Mouse (Mus musculus): ENCODE data around the gene Aagab. TPM values are rescaled to one million over a fixed set of nuclear protein-coding genes. Genes with fewer than 3 reads are reported as not detected.

Gene Aagab
- total RNA-seq, 2 experiments from 2014 or later: 52.8 to 54.2 TPM

DNA sequence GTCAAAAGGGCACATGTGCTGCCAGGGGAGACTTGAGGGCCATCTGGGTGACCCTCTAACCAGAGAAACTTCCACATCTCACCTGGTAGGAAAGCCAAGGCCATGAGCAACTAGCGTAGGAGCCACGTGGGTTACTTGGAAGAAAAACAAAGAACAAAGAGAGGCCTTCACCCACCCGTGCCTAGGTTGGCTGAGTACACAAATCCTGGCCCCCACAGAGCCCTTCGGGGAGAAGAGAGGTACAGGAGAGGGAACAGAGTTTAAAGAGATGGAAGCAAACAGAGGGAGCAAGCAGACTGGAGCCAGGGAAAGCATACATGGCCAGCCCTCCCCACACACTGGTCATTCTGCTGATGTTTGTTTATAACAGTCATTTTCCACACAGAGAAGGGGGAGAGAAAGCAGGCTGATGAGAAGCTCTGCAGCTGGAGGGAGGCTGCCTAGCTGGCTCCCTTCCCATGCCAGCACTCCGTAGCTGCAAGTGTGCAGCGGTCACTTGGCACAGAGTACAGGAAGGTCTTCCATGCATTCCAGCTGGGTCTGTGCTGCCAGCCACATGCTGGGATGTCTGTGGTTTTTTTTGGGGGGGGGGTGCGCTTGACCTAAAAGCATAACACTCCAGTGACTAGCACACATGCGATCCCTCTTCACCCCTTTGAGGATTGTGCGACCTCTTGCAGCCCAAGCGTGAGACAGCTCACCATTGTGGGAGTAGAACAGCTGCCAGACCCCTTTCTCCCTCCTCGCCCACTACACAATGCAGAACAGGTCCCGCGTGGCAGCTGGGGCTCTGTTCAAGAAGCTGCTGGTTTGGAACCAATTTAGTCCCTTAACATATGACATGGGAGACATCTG, 62.6 kb downstream of the Aagab start:
- no peak overlapping the region for H3K27ac ChIP-seq
- no peak for TF ChIP-seq CTCF (IDR thresholded peaks at IDR 0.05)
- no peak for DNase-seq (ENCODE audit: extremely low spot score in 1 of 2, low spot score in 2 of 2)
- intact Hi-C loops (cut with DNase I): no loop called here
- H3K4me3 ChIP-seq: no peak overlapping the region

DNA sequence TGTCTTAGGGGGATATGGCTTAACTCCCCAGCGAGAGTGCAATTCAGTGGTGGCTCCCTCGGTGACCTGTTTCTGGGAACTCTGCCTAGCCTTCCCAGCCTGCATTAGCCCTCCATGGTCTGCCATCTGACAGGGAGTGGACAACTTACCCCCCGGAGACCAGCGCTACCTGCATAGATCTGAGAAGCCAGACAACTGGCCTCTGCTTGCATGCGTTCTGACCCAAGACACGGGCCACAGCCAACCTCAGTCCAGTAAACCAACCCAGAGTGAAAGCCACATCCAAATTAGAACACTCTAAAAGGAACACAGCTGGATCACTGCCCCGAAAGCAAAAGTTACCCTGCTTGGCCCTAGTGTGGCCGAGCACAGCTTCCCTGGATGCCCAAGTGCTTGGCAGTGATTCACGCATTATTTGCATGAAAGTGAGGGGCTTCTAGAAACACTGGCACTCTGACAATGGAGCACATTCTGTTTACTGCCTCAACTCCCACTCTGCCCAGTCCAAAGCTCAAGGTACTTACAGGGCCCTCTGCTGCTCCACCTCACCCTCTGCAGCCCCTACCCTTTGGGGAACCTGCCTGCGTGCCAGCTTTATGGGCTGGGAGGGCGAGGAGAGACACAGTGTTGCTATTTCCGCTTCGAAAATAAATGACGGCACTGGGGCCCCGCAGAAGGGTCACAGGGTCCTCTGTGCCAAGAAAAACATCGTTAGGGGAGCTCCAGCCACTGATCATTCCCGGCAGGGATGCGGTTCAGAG, 64.3 kb downstream of the Aagab start:
- Histone ChIP-seq H3K4me3 (no peak overlapping the region), H3K27ac (no peak overlapping the region)
- TF ChIP-seq CTCF (IDR thresholded peaks at IDR 0.05): no peak
- intact Hi-C loops (cut with DNase I): no loop called here
- no peak for DNase-seq (ENCODE audit: extremely low spot score in 1 of 2, low spot score in 2 of 2)

GRCm38 (mm10) chr9:63667373-63667724, 64.9 kb downstream of the Aagab start:
- no peak for TF ChIP-seq CTCF (IDR thresholded peaks at IDR 0.05)
- no peak for DNase-seq (ENCODE audit: extremely low spot score in 1 of 2, low spot score in 2 of 2)
- H3K27ac ChIP-seq: no peak overlapping the region
- no peak overlapping the region for H3K4me3 ChIP-seq
- intact Hi-C loops (cut with DNase I): no loop called here

- no peak for TF ChIP-seq CTCF (IDR thresholded peaks at IDR 0.05)
- no peak for DNase-seq (ENCODE audit: extremely low spot score in 1 of 2, low spot score in 2 of 2)
- Histone ChIP-seq H3K27ac (no peak overlapping the region), H3K4me3 (no peak overlapping the region)
- intact Hi-C loops (cut with DNase I): no loop called here
Observed at GRCm38 (mm10) chr9:63668621-63669020, 66.2 kb downstream of the Aagab start.

DNA sequence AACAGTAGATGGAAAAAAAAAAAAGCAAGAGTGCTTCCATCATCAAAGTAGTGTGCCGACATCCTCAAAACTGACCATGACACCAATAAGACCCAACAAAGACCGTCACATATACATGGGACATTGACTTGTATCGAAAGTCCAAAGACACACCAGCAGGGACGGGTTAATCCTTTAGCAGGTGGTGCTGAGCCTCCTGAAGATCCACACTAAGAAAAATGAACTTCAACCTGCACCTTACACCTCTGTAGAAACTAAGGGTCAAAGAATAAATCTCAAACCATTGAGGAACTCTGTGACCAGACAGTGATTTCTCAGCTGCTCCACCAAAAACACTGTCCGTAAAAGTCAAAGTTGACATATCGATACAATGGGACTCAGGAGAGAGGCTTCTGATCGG, 67.4 kb downstream of the Aagab start:
- TF ChIP-seq CTCF (IDR thresholded peaks at IDR 0.05): no peak
- no peak for DNase-seq (ENCODE audit: extremely low spot score in 1 of 2, low spot score in 2 of 2)
- no peak overlapping the region for H3K27ac ChIP-seq
- H3K4me3 ChIP-seq: no peak overlapping the region
- intact Hi-C loops (cut with DNase I): no loop called here

DNA sequence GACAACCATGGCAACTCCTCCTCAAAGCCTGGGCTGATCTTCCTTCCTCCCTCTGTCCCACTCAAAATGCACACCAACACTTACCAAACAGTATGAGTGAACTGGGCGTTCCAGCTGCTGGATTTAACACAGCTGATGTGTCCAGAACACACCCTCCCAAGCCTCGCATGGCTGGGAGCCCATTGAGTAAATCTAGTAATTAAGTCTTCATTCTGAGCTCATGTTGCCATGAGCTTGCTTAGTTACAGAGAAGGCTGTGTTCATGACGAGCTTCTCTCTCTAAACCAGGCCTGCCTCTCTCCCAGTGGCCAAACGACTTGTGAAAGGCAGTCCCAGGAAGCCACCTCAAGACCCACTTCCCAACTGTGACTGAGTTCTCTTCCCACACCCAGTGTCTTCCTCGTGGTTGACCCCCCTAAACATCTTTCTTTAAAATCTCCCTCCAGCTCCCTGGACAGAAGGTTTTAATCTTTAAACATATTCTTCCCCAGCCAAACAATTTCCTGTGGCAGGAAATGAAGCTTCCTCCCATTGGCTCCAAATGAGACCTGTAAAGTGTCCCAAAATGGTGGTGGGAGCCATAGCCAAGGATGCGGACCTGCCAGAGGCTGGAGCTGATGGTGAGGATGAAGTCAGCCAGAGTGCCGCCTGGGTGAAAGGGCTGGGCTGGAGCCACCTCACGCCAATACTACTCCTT, 70.5 kb downstream of the Aagab start:
- Histone ChIP-seq H3K27ac (no peak overlapping the region), H3K4me3 (no peak overlapping the region)
- intact Hi-C loops (cut with DNase I): no loop called here
- no peak for DNase-seq (ENCODE audit: extremely low spot score in 1 of 2, low spot score in 2 of 2)
- TF ChIP-seq CTCF (IDR thresholded peaks at IDR 0.05): no peak

- intact Hi-C loops (cut with DNase I): no loop called here
Observed at GRCm38 (mm10) chr9:63673494-63673805, 71.0 kb downstream of the Aagab start.

GRCm38 (mm10) chr9:63674613-63675012, 72.2 kb downstream of the Aagab start:
- DNase-seq (ENCODE audit: extremely low spot score in 1 of 2, low spot score in 2 of 2): no peak
- intact Hi-C loops (cut with DNase I): no loop called here
- TF ChIP-seq CTCF (IDR thresholded peaks at IDR 0.05): no peak
- H3K4me3 ChIP-seq: no peak overlapping the region
- no peak overlapping the region for H3K27ac ChIP-seq

More at GRCm38 (mm10) chr9:63673494-63673805, 71.0 kb downstream of the Aagab start:
- no peak for TF ChIP-seq CTCF (IDR thresholded peaks at IDR 0.05)
- Histone ChIP-seq H3K4me3 (no peak overlapping the region), H3K27ac (no peak overlapping the region)
- DNase-seq (ENCODE audit: extremely low spot score in 1 of 2, low spot score in 2 of 2): no peak

DNA sequence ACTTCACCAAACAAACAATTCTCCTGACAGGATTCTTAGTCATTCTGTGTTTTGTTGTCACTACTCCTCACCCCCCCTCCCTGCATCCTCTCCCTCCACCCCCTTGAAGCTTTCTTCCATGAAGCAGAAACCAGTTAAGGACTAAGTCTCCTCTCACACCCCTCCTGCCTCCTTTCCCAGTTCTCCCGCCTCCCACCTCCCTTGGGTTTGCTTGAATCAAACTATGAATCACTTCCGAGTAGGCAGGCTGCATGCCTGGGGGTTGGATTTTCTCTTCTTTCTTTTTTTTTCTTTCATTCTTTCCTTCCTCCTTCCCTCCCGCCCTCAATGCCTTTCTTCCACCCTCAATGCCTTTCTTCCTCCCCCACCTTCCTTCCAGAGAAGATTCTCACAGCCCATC, 75.2 kb downstream of the Aagab start:
- intact Hi-C loops (cut with DNase I): loop anchor here (1.0 to 2.0 kb wide), 2 partner anchors 63 to 79 kb away; partner anchors contain the start of gene Smad3
- Histone ChIP-seq H3K27ac (no peak overlapping the region), H3K4me3 (no peak overlapping the region)
- DNase-seq (ENCODE audit: extremely low spot score in 1 of 2, low spot score in 2 of 2): peak; percentile 50 to 53
- TF ChIP-seq CTCF (IDR thresholded peaks at IDR 0.05): no peak

GRCm38 (mm10) chr9:63678076-63678475, 75.6 kb downstream of the Aagab start:
- Histone ChIP-seq H3K4me3 (no peak overlapping the region), H3K27ac (no peak overlapping the region)
- intact Hi-C loops (cut with DNase I): no loop called here
- DNase-seq (ENCODE audit: extremely low spot score in 1 of 2, low spot score in 2 of 2): no peak
- no peak for TF ChIP-seq CTCF (IDR thresholded peaks at IDR 0.05)

- intact Hi-C loops (cut with DNase I): no loop called here
- TF ChIP-seq CTCF (IDR thresholded peaks at IDR 0.05): no peak
- DNase-seq (ENCODE audit: extremely low spot score in 1 of 2, low spot score in 2 of 2): no peak
- Histone ChIP-seq H3K4me3 (no peak overlapping the region), H3K27ac (no peak overlapping the region)
Observed at GRCm38 (mm10) chr9:63682301-63682700, 79.8 kb downstream of the Aagab start.

GRCm38 (mm10) chr9:63682943-63683342, 80.5 kb downstream of the Aagab start:
- Histone ChIP-seq H3K27ac (no peak overlapping the region), H3K4me3 (no peak overlapping the region)
- no peak for TF ChIP-seq CTCF (IDR thresholded peaks at IDR 0.05)
- intact Hi-C loops (cut with DNase I): no loop called here
- DNase-seq (ENCODE audit: extremely low spot score in 1 of 2, low spot score in 2 of 2): no peak

All from left cerebral cortex, adult 2 months (tissue).